Mouse (Mus musculus): ENCODE measurements around the gene 4930595D18Rik.

DNA sequence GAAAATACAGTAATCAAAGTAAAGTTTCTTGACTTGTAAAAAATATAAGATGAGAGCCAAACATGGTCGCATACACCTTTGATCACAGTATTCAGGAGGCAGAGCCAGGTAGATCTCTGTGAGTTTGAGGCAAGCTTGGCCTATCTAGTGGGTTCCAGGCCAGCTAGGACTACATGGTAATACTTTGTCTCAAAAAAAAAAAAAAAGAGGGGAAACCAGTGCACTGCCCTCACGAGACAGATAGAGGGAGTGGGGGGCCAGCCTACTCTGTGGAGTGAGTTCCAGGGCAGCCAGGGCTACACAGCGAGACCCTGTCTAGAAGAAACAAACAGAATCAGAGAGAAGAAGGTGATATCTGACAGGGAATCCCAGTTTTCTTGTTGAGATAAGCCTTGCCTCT lies 23.4 kb upstream of the 4930595D18Rik start:
- TF ChIP-seq CTCF (IDR thresholded peaks at IDR 0.05; ENCODE audit: low read depth) (no peak), EP300 (IDR thresholded peaks at IDR 0.05; ENCODE audit: low read depth) (no peak)
